Mouse (Mus musculus): ENCODE results near the gene Olfr204. TPM values are rescaled to one million over a fixed set of nuclear protein-coding genes. Genes with fewer than 3 reads are reported as not detected.

The Olfr204 gene
- not detected for polyA plus RNA-seq (2014; fragmentation: Illumina TruSeq; extraction: RNeasy Lipid Tissue Mini Kit (QIAGEN cat#74804); ENCODE audit: low read depth, low replicate concordance)

GRCm38 (mm10) chr16:59318148-59318547 lies at the start of gene Olfr204:
Gene Olfr204, minus strand, starts transcription at chr16:59318248.

GRCm38 (mm10) chr16:59363893-59364292 lies 45.8 kb upstream of the Olfr204 start, which contains the start of gene Olfr209:
Gene Olfr209, minus strand, starts transcription at chr16:59363993.

GRCm38 (mm10) chr16:59349146-59349545 lies 31.1 kb upstream of the Olfr204 start, which contains the start of gene Olfr206:
Gene Olfr206, minus strand, starts transcription at chr16:59349246.

GRCm38 (mm10) chr16:59331038-59331437 lies 13.0 kb upstream of the Olfr204 start, which contains the start of gene Olfr205:
Gene Olfr205, minus strand, starts transcription at chr16:59331138.

GRCm38 (mm10) chr16:59298581-59298980 lies 19.5 kb downstream of the Olfr204 start, which contains the start of gene Olfr203:
Gene Olfr203, plus strand, starts transcription at chr16:59298881.

GRCm38 (mm10) chr16:59286693-59287092 lies 31.4 kb downstream of the Olfr204 start, which contains the start of gene Olfr202:
Gene Olfr202, minus strand, starts transcription at chr16:59286793.

GRCm38 (mm10) chr16:59272532-59272931 lies 45.5 kb downstream of the Olfr204 start, which contains the start of gene Olfr201:
Gene Olfr201, minus strand, starts transcription at chr16:59272632.

Other genes starting within 250 kb of the Olfr204 start
- gene Olfr190, start 240.2 kb downstream of the Olfr204 start, polyA plus RNA-seq (2014; fragmentation: Illumina TruSeq; extraction: RNeasy Lipid Tissue Mini Kit (QIAGEN cat#74804); ENCODE audit: low read depth, low replicate concordance), result not detected
- gene Olfr191, start 228.4 kb downstream of the Olfr204 start, polyA plus RNA-seq (2014; fragmentation: Illumina TruSeq; extraction: RNeasy Lipid Tissue Mini Kit (QIAGEN cat#74804); ENCODE audit: low read depth, low replicate concordance), result not detected
- gene Olfr193, start 206.4 kb downstream of the Olfr204 start, polyA plus RNA-seq (2014; fragmentation: Illumina TruSeq; extraction: RNeasy Lipid Tissue Mini Kit (QIAGEN cat#74804); ENCODE audit: low read depth, low replicate concordance), result not detected
- not detected for gene Olfr194, start 197.2 kb downstream of the Olfr204 start, polyA plus RNA-seq (2014; fragmentation: Illumina TruSeq; extraction: RNeasy Lipid Tissue Mini Kit (QIAGEN cat#74804); ENCODE audit: low read depth, low replicate concordance)
- 0.49 TPM for gene Olfr195, start 171.2 kb downstream of the Olfr204 start, polyA plus RNA-seq (2014; fragmentation: Illumina TruSeq; extraction: RNeasy Lipid Tissue Mini Kit (QIAGEN cat#74804); ENCODE audit: low read depth, low replicate concordance)
- not detected for gene Olfr196, start 147.8 kb downstream of the Olfr204 start, polyA plus RNA-seq (2014; fragmentation: Illumina TruSeq; extraction: RNeasy Lipid Tissue Mini Kit (QIAGEN cat#74804); ENCODE audit: low read depth, low replicate concordance)
- gene Olfr198, start 114.7 kb downstream of the Olfr204 start, polyA plus RNA-seq (2014; fragmentation: Illumina TruSeq; extraction: RNeasy Lipid Tissue Mini Kit (QIAGEN cat#74804); ENCODE audit: low read depth, low replicate concordance), result not detected
- not detected for gene Olfr199, start 98.5 kb downstream of the Olfr204 start, polyA plus RNA-seq (2014; fragmentation: Illumina TruSeq; extraction: RNeasy Lipid Tissue Mini Kit (QIAGEN cat#74804); ENCODE audit: low read depth, low replicate concordance)
- gene Olfr201, start 45.6 kb downstream of the Olfr204 start, polyA plus RNA-seq (2014; fragmentation: Illumina TruSeq; extraction: RNeasy Lipid Tissue Mini Kit (QIAGEN cat#74804); ENCODE audit: low read depth, low replicate concordance), result not detected
- not detected for gene Olfr202, start 31.5 kb downstream of the Olfr204 start, polyA plus RNA-seq (2014; fragmentation: Illumina TruSeq; extraction: RNeasy Lipid Tissue Mini Kit (QIAGEN cat#74804); ENCODE audit: low read depth, low replicate concordance)
- not detected for gene Olfr203, start 19.4 kb downstream of the Olfr204 start, polyA plus RNA-seq (2014; fragmentation: Illumina TruSeq; extraction: RNeasy Lipid Tissue Mini Kit (QIAGEN cat#74804); ENCODE audit: low read depth, low replicate concordance)
- gene Olfr205, start 12.9 kb upstream of the Olfr204 start, polyA plus RNA-seq (2014; fragmentation: Illumina TruSeq; extraction: RNeasy Lipid Tissue Mini Kit (QIAGEN cat#74804); ENCODE audit: low read depth, low replicate concordance), result not detected
- gene Olfr206, start 31.0 kb upstream of the Olfr204 start, polyA plus RNA-seq (2014; fragmentation: Illumina TruSeq; extraction: RNeasy Lipid Tissue Mini Kit (QIAGEN cat#74804); ENCODE audit: low read depth, low replicate concordance), result not detected
- gene Olfr209, start 45.7 kb upstream of the Olfr204 start, polyA plus RNA-seq (2014; fragmentation: Illumina TruSeq; extraction: RNeasy Lipid Tissue Mini Kit (QIAGEN cat#74804); ENCODE audit: low read depth, low replicate concordance), result not detected
- gene Gabrr3, start 89.1 kb upstream of the Olfr204 start, polyA plus RNA-seq (2014; fragmentation: Illumina TruSeq; extraction: RNeasy Lipid Tissue Mini Kit (QIAGEN cat#74804); ENCODE audit: low read depth, low replicate concordance), result not detected
- 37.2 TPM for gene Riox2, start 153.5 kb upstream of the Olfr204 start, polyA plus RNA-seq (2014; fragmentation: Illumina TruSeq; extraction: RNeasy Lipid Tissue Mini Kit (QIAGEN cat#74804); ENCODE audit: low read depth, low replicate concordance)

Measured in kidney, adult 10 weeks (tissue).